Mouse (Mus musculus) adrenal gland, postnatal 36 days (tissue): Measurements from ENCODE around the gene Dnajb12. TPM values are rescaled to one million over a fixed set of nuclear protein-coding genes. Genes with fewer than 3 reads are reported as not detected.

Source experiments
- DNase-seq, 2 experiments: peaks; one replicate each; pipeline ENCODE4 v3.0.0; 2021; ENCODE audit warnings: mixed read lengths in 1 of 2
- long read RNA-seq, 2 experiments: library from polyadenylated mRNA; stranded (forward); transcript quantifications; one replicate each; pipeline ENCODE4 v2.0.0; 2021; ENCODE audit warnings: borderline sequencing depth in 2 of 2
- total RNA-seq, 2 experiments: library from RNA; stranded (reverse); gene quantifications; 2 replicates each; pipeline ENCODE4 v1.2.3; 2021

Dnajb12 gene
- 10 to 100 TPM; 51.3 to 62.5 TPM for total RNA-seq
- long read RNA-seq, experiment 1, transcript Dnajb12-204 (9 exons, 3,070 nt) = major isoform, 20 of 63 reads
- long read RNA-seq, experiment 1, transcript Dnajb12-205 (9 exons, 3,041 nt) = minor isoform, 11 of 63 reads
- long read RNA-seq, experiment 1, transcript Dnajb12-201 (9 exons, 2,238 nt) = minor isoform, 8 of 63 reads
- long read RNA-seq, experiment 1, partial matches to known transcripts = 9 of 63 reads
- long read RNA-seq, experiment 1, other reads (novel, unspliced or antisense) = 15 of 63 reads
- long read RNA-seq, experiment 2, transcript Dnajb12-205 (9 exons, 3,041 nt) = minor isoform, 6 of 26 reads
- long read RNA-seq, experiment 2, transcript Dnajb12-204 (9 exons, 3,070 nt) = major isoform, 13 of 26 reads
- long read RNA-seq, experiment 2, partial matches to known transcripts = 1 of 26 reads
- long read RNA-seq, experiment 2, other reads (novel, unspliced or antisense) = 3 of 26 reads

GRCm38 (mm10) chr10:59879255-59880028 is at the start of gene Dnajb12:
Dnajb12 (plus strand) TSS chr10:59879556.
- peak; percentile 95 to 96 for DNase-seq

GRCm38 (mm10) chr10:59829886-59830285 is 49.5 kb upstream of the Dnajb12 start:
- DNase-seq = no peak

- DNase-seq = no peak
Observed at GRCm38 (mm10) chr10:59831950-59832349, 47.4 kb upstream of the Dnajb12 start.

- no peak for DNase-seq
Observed at GRCm38 (mm10) chr10:59835301-59836155, 43.8 kb upstream of the Dnajb12 start.

GRCm38 (mm10) chr10:59837490-59837889 is 41.9 kb upstream of the Dnajb12 start:
- no peak for DNase-seq

- no peak for DNase-seq
Observed at GRCm38 (mm10) chr10:59841434-59841833, 37.9 kb upstream of the Dnajb12 start.

GRCm38 (mm10) chr10:59843125-59843524 is 36.2 kb upstream of the Dnajb12 start:
- DNase-seq = peak; percentile 55 to 69

GRCm38 (mm10) chr10:59844686-59845085 is 34.7 kb upstream of the Dnajb12 start:
- peak in 1 of 2 experiments; percentile 52 for DNase-seq

- peak; percentile 28 to 51 for DNase-seq
Observed at GRCm38 (mm10) chr10:59846416-59846815, 32.9 kb upstream of the Dnajb12 start.

- DNase-seq = no peak
Observed at GRCm38 (mm10) chr10:59848079-59848877, 31.1 kb upstream of the Dnajb12 start.

- DNase-seq = no peak
Observed at GRCm38 (mm10) chr10:59848953-59849352, 30.4 kb upstream of the Dnajb12 start.

GRCm38 (mm10) chr10:59849371-59849770 is 30.0 kb upstream of the Dnajb12 start:
- DNase-seq = no peak

GRCm38 (mm10) chr10:59857157-59857556 is 22.2 kb upstream of the Dnajb12 start:
- DNase-seq = peak; percentile 40 to 42

GRCm38 (mm10) chr10:59860684-59861083 is 18.7 kb upstream of the Dnajb12 start:
- DNase-seq = peak; percentile 28 to 36

GRCm38 (mm10) chr10:59861201-59861600 is 18.2 kb upstream of the Dnajb12 start:
- peak; percentile 34 to 49 for DNase-seq

- DNase-seq = peak; percentile 25 to 29
Observed at GRCm38 (mm10) chr10:59862816-59863440, 16.4 kb upstream of the Dnajb12 start.

- no peak for DNase-seq
Observed at GRCm38 (mm10) chr10:59863620-59864019, 15.7 kb upstream of the Dnajb12 start.

GRCm38 (mm10) chr10:59864232-59864875 is 15.0 kb upstream of the Dnajb12 start:
- no peak for DNase-seq

GRCm38 (mm10) chr10:59864884-59865726 is 14.3 kb upstream of the Dnajb12 start:
- peak; percentile 86 to 89 for DNase-seq
